Mouse (Mus musculus) left cerebral cortex, adult 2 months (tissue): ENCODE measurements around the gene Ociad2. TPM values are rescaled to one million over a fixed set of nuclear protein-coding genes. Genes with fewer than 3 reads are reported as not detected.
"Not testable (repeated sequence)": the region's sequence is repeated elsewhere in the genome, so short reads cannot be mapped to it uniquely, and the experiment has no call there.

Source experiments
- DNase-seq, 2 experiments: peaks; one replicate each; pipeline ENCODE4 v3.0.0; 2021 to 2022; ENCODE audit warnings: low spot score in 2 of 2, mixed read lengths in 1 of 2; ENCODE audit errors: extremely low spot score in 1 of 2
- H3K27ac ChIP-seq: fragments of 200-600 bp; 2 replicates; pipeline ENCODE4 v1.8.1; 2022
- H3K4me3 ChIP-seq: fragments of 200-600 bp; 2 replicates; pipeline ENCODE4 v1.8.1; 2022
- CTCF ChIP-seq: fragments of 200-600 bp; IDR thresholded peaks from 2 replicates; pipeline ENCODE4 v1.8.1; 2022; ENCODE audit warnings: antibody characterized with exemption, mild to moderate bottlenecking, moderate library complexity
- intact Hi-C: fragments of 180-260 bp; cut with DNase I; formaldehyde crosslinking; loops from one replicate; pipeline ENCODE4 v1.15.1; 2025
- total RNA-seq, 2 experiments: library from RNA; stranded (reverse); gene quantifications; 2 replicates each; pipeline ENCODE4 v1.2.3; 2021

The Ociad2 gene
- total RNA-seq, 2 experiments from 2014 or later = 114 to 137 TPM

GRCm38 (mm10) chr5:73323602-73324001 is 17.2 kb downstream of the Ociad2 start:
- DNase-seq = no peak
- no peak for TF ChIP-seq CTCF
- Histone ChIP-seq H3K27ac (no peak overlapping the region), H3K4me3 (no peak overlapping the region)
- intact Hi-C loops = loop anchor here (2.0 kb wide), 1 partner anchor 57 kb away; no protein-coding TSS in a partner anchor

GRCm38 (mm10) chr5:73322684-73323083 is 18.1 kb downstream of the Ociad2 start:
- not testable (repeated sequence) for H3K4me3 ChIP-seq, DNase-seq, H3K27ac ChIP-seq
- intact Hi-C loops = loop anchor here (2.0 kb wide), 1 partner anchor 58 kb away; no protein-coding TSS in a partner anchor
- TF ChIP-seq CTCF = peak; percentile 22

- no peak for TF ChIP-seq CTCF
- no peak overlapping the region for H3K4me3 ChIP-seq
- H3K27ac ChIP-seq = no peak overlapping the region
- DNase-seq = no peak
- intact Hi-C loops = no loop called here
Observed at GRCm38 (mm10) chr5:73319306-73319705, 21.5 kb downstream of the Ociad2 start.

GRCm38 (mm10) chr5:73314654-73315053 is 26.2 kb downstream of the Ociad2 start:
- no peak for TF ChIP-seq CTCF
- H3K27ac ChIP-seq = no peak overlapping the region
- DNase-seq = no peak
- intact Hi-C loops = no loop called here
- no peak overlapping the region for H3K4me3 ChIP-seq

- no peak for DNase-seq
- no peak for TF ChIP-seq CTCF
- intact Hi-C loops = no loop called here
- Histone ChIP-seq H3K4me3 (no peak overlapping the region), H3K27ac (no peak overlapping the region)
Observed at GRCm38 (mm10) chr5:73313591-73313990, 27.2 kb downstream of the Ociad2 start.

GRCm38 (mm10) chr5:73311458-73311857 is 29.4 kb downstream of the Ociad2 start:
- DNase-seq = no peak
- Histone ChIP-seq H3K27ac (no peak overlapping the region), H3K4me3 (no peak overlapping the region)
- TF ChIP-seq CTCF = no peak
- intact Hi-C loops = no loop called here

- intact Hi-C loops = no loop called here
- H3K27ac ChIP-seq = no peak overlapping the region
- no peak overlapping the region for H3K4me3 ChIP-seq
- DNase-seq = no peak
- TF ChIP-seq CTCF = no peak
Observed at GRCm38 (mm10) chr5:73310401-73310800, 30.4 kb downstream of the Ociad2 start.

- no peak for TF ChIP-seq CTCF
- intact Hi-C loops = loop anchor here (10.0 kb wide), 1 partner anchor 335 kb away; the partner anchor contains the start of gene Gm10135
- no peak overlapping the region for H3K4me3 ChIP-seq
- H3K27ac ChIP-seq = no peak overlapping the region
- no peak for DNase-seq
Observed at GRCm38 (mm10) chr5:73309496-73309895, 31.3 kb downstream of the Ociad2 start.

GRCm38 (mm10) chr5:73307297-73307696 is 33.5 kb downstream of the Ociad2 start:
- intact Hi-C loops = loop anchor here (10.0 kb wide), 1 partner anchor 332 kb away; the partner anchor contains the start of gene Gm10135
- Histone ChIP-seq H3K4me3 (no peak overlapping the region), H3K27ac (no peak overlapping the region)
- TF ChIP-seq CTCF = no peak
- DNase-seq = no peak

GRCm38 (mm10) chr5:73306486-73306885 is 34.3 kb downstream of the Ociad2 start:
- no peak overlapping the region for H3K4me3 ChIP-seq
- DNase-seq = no peak
- intact Hi-C loops = loop anchor here (10.0 kb wide), 1 partner anchor 332 kb away; the partner anchor contains the start of gene Gm10135
- TF ChIP-seq CTCF = no peak
- no peak overlapping the region for H3K27ac ChIP-seq

GRCm38 (mm10) chr5:73304507-73304906 is 36.3 kb downstream of the Ociad2 start:
- H3K27ac ChIP-seq = no peak overlapping the region
- no peak for DNase-seq
- intact Hi-C loops = loop anchor here (10.0 kb wide), 1 partner anchor 330 kb away; the partner anchor contains the start of gene Gm10135
- no peak overlapping the region for H3K4me3 ChIP-seq
- TF ChIP-seq CTCF = no peak

- no peak for TF ChIP-seq CTCF
Observed at GRCm38 (mm10) chr5:73301601-73302307, 39.1 kb downstream of the Ociad2 start.

More at GRCm38 (mm10) chr5:73301601-73302307, 39.1 kb downstream of the Ociad2 start:
- Histone ChIP-seq H3K27ac (no peak overlapping the region), H3K4me3 (no peak overlapping the region)
- intact Hi-C loops = loop anchor here (10.0 kb wide), 1 partner anchor 327 kb away; the partner anchor contains the start of gene Gm10135
- no peak for DNase-seq
